Mouse (Mus musculus): Measurements from ENCODE around the gene Cd163. TPM values are rescaled to one million over a fixed set of nuclear protein-coding genes. Genes with fewer than 3 reads are reported as not detected.
"Not testable (repeated sequence)": the region's sequence is repeated elsewhere in the genome, so short reads cannot be mapped to it uniquely, and the experiment has no call there.

The Cd163 gene
- total RNA-seq (2021), result 10 to 100 TPM; 18.5 to 18.7 TPM
- long read RNA-seq, experiment 1, full-length matches to known transcripts, result 5 of 17 reads
- long read RNA-seq, experiment 1, partial matches to known transcripts, result 7 of 17 reads
- long read RNA-seq, experiment 1, other reads (novel, unspliced or antisense), result 5 of 17 reads
- long read RNA-seq, experiment 2, full-length matches to known transcripts, result 4 of 9 reads
- long read RNA-seq, experiment 2, partial matches to known transcripts, result 2 of 9 reads
- long read RNA-seq, experiment 2, other reads (novel, unspliced or antisense), result 3 of 9 reads

GRCm38 (mm10) chr6:124304356-124304755, at the start of gene Cd163:
Gene Cd163, plus strand, starts transcription at chr6:124304656.
- DNase-seq, result no peak

GRCm38 (mm10) chr6:124255721-124256470, 48.6 kb upstream of the Cd163 start:
- DNase-seq, result peak in 1 of 2 experiments; percentile 23

GRCm38 (mm10) chr6:124260198-124260931, 44.1 kb upstream of the Cd163 start:
- DNase-seq, result peak; percentile 27 to 79

GRCm38 (mm10) chr6:124262696-124263095, 41.8 kb upstream of the Cd163 start:
- DNase-seq, result peak; percentile 57 to 76

- peak in 1 of 2 experiments; percentile 64 for DNase-seq
These were observed 31.1 kb upstream of the Cd163 start for GRCm38 (mm10) chr6:124273231-124273880.

- DNase-seq, result no peak
These were observed 26.8 kb upstream of the Cd163 start for GRCm38 (mm10) chr6:124277641-124278040.

- peak in 1 of 2 experiments; percentile 22 for DNase-seq
These were observed 26.2 kb upstream of the Cd163 start for GRCm38 (mm10) chr6:124278291-124278690.

- no peak for DNase-seq
These were observed 21.7 kb upstream of the Cd163 start for GRCm38 (mm10) chr6:124282731-124283130.

GRCm38 (mm10) chr6:124297378-124297777, 7.1 kb upstream of the Cd163 start:
- not testable (repeated sequence) for DNase-seq

GRCm38 (mm10) chr6:124301447-124302192, 2.8 kb upstream of the Cd163 start:
- DNase-seq, result no peak

- peak in 1 of 2 experiments; percentile 32 for DNase-seq
These were observed 4.5 kb downstream of the Cd163 start for GRCm38 (mm10) chr6:124308935-124309334.

GRCm38 (mm10) chr6:124312292-124312691, 7.8 kb downstream of the Cd163 start:
- no peak for DNase-seq

GRCm38 (mm10) chr6:124320371-124320770, 15.9 kb downstream of the Cd163 start:
- DNase-seq, result no peak

GRCm38 (mm10) chr6:124321481-124322475, 17.3 kb downstream of the Cd163 start:
- DNase-seq, result peak in 1 of 2 experiments; percentile 40

- no peak for DNase-seq
These were observed 24.0 kb downstream of the Cd163 start for GRCm38 (mm10) chr6:124328394-124328991.

GRCm38 (mm10) chr6:124329622-124330021, 25.2 kb downstream of the Cd163 start:
- no peak for DNase-seq

GRCm38 (mm10) chr6:124345096-124345495, 40.6 kb downstream of the Cd163 start:
- DNase-seq, result no peak

GRCm38 (mm10) chr6:124346613-124347012, 42.2 kb downstream of the Cd163 start:
- DNase-seq, result no peak

- DNase-seq, result no peak
These were observed 48.8 kb downstream of the Cd163 start for GRCm38 (mm10) chr6:124353246-124353645.

- peak in 1 of 2 experiments; percentile 42 for DNase-seq
These were observed 54.5 kb downstream of the Cd163 start for GRCm38 (mm10) chr6:124358953-124359352.

Measured in heart, adult 18-20 months (tissue).